Mouse (Mus musculus) forebrain, postnatal 0 days (tissue): ENCODE data around the gene Mrtfa. TPM values are rescaled to one million over a fixed set of nuclear protein-coding genes. Genes with fewer than 3 reads are reported as not detected.

Source experiments
- ATAC-seq: fragments of 200-750 bp; cut with Nextera tagmentation; 2 replicates; pipeline ENCODE4 v1.8.0; 2017; ENCODE audit warnings: mild to moderate bottlenecking, moderate library complexity
- DNase-seq: peaks from one replicate; pipeline ENCODE4 v3.0.0-alpha.2; 2015
- H3K27ac ChIP-seq: fragments of 300-500 bp; sonication (generic); 2 replicates; pipeline ENCODE4 v1.5.1; 2014; ENCODE audit warnings: low read depth, mild to moderate bottlenecking, antibody characterized with exemption, low read length, moderate library complexity, mixed read lengths
- H3K27me3 ChIP-seq: fragments of 300-500 bp; sonication (generic); 2 replicates; pipeline ENCODE4 v1.6.1; 2014; ENCODE audit warnings: mild to moderate bottlenecking, low read length, mixed read lengths; ENCODE audit not compliant: insufficient read depth
- H3K36me3 ChIP-seq: fragments of 300-500 bp; sonication (generic); 2 replicates; pipeline ENCODE4 v1.6.1; 2014; ENCODE audit warnings: mild to moderate bottlenecking, moderate library complexity; ENCODE audit not compliant: insufficient read depth
- H3K4me1 ChIP-seq: fragments of 300-500 bp; sonication (generic); 2 replicates; pipeline ENCODE4 v1.6.1; 2014; ENCODE audit warnings: antibody characterized with exemption; ENCODE audit not compliant: insufficient read depth
- H3K4me2 ChIP-seq: fragments of 300-500 bp; sonication (generic); 2 replicates; pipeline ENCODE4 v1.6.1; 2014; ENCODE audit warnings: low read depth, mild to moderate bottlenecking, moderate library complexity
- H3K4me3 ChIP-seq: fragments of 300-500 bp; sonication (generic); 2 replicates; pipeline ENCODE4 v1.5.1; 2014; ENCODE audit warnings: low read depth, low read length, mixed read lengths
- H3K9ac ChIP-seq: fragments of 300-500 bp; sonication (generic); 2 replicates; pipeline ENCODE4 v1.6.1; 2014; ENCODE audit warnings: mild to moderate bottlenecking
- H3K9me3 ChIP-seq: fragments of 300-500 bp; sonication (generic); 2 replicates; pipeline ENCODE4 v1.6.1; 2016; ENCODE audit warnings: low read length
- CTCF ChIP-seq: sonication (generic); IDR thresholded peaks from 2 replicates; pipeline ENCODE4 v1.5.1; 2016; ENCODE audit warnings: antibody characterized with exemption, control low read depth, low read depth
- WGBS: fragments of 180-500 bp; shearing (Covaris S2); extraction: QIAGEN DNeasy Blood & Tissue Kit; methylation state at CpG from one replicate; pipeline ENCODE4 v1.1.7; 2014; 5-methylcytosine and 5-hydroxymethylcytosine counted together
- polyA plus RNA-seq: library from polyadenylated mRNA; unstranded; fragments of >200 nt; fragmentation: Nextera tagmentation; extraction: Ambion mirVana; gene quantifications from 2 replicates; pipeline ENCODE4 v1.2.1, GENCODE M21; 2015
- total RNA-seq: library from RNA; depleted of rRNA; stranded (reverse); fragments of >200 nt; gene quantifications from 2 replicates; pipeline ENCODE4 v1.2.3, GENCODE M21; 2014

The Mrtfa gene
- total and polyA plus RNA-seq, 2 experiments from 2014 or later = 19.6 to 26.0 TPM

DNA sequence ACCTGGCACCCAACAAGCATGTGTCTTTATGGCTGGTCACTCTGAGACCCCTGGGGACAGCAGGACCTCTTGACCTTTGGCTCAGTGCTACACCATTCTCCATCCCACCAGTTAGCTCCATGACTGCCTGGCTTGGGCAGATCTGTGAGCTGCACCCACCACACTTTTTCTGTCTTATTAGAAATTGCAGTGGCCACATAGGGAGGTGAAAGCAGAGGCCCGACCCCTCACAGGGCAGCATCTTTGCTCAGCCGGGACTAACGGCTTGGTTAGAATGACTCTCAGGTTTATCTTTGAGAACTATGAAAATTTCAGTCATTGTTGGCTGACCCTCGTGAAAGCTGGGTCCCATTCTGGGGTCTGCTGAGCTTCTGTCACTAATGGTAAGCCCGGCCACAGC lies 163.7 kb downstream of the Mrtfa start:
- Histone ChIP-seq H3K36me3 (no peaks in the 10 kb centered on the region), H3K4me1 (0 out of 2 replicates have a peak, but pooled peaks cover 3% of the 10 kb centered on the region), H3K9ac (no peak overlapping the region), H3K27ac (no peak overlapping the region), H3K27me3 (no peaks in the 10 kb centered on the region), H3K4me3 (no peak overlapping the region), H3K4me2 (no peak overlapping the region), H3K9me3 (no peaks in the 10 kb centered on the region)
- no peak for TF ChIP-seq CTCF
- no peak for ATAC-seq
- no peak for DNase-seq
- WGBS = 84% methylated on average over 5 of the region's 5 CpGs

GRCm38 (mm10) chr15:81023842-81024241 lies 166.7 kb downstream of the Mrtfa start:
- H3K9me3 ChIP-seq = no peaks in the 10 kb centered on the region
- ATAC-seq = no peak

DNA sequence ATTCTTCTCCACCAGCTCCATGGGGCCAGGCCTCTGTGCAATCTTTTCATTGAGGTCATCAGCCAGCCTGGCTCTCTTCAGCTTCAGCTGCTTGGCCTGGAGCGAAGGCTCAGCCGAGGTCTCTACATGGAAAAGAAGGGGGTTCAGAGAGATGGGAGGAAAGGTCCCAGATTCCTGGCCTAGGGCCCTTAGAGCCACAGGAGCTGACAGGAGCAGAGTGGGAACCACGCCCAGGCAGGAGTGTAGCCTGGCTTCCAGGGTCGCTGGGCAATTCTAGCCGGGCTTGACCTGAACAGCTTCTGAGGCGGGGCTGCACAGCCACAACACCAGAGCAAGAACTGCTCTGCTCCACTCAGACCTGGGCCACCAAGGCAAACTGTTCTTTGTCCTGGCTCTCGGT lies 168.1 kb downstream of the Mrtfa start:
- Histone ChIP-seq H3K4me2 (no peak overlapping the region), H3K4me1 (0 out of 2 replicates have a peak, but pooled peaks cover 3% of the 10 kb centered on the region), H3K4me3 (no peak overlapping the region), H3K36me3 (peaks cover 31% of the 10 kb centered on the region), H3K27ac (no peak overlapping the region), H3K27me3 (no peaks in the 10 kb centered on the region), H3K9me3 (no peaks in the 10 kb centered on the region), H3K9ac (no peak overlapping the region)
- DNase-seq = no peak
- WGBS = 84% methylated on average over 7 of the region's 7 CpGs
- no peak for TF ChIP-seq CTCF
- ATAC-seq = no peak

More at GRCm38 (mm10) chr15:81023842-81024241, 166.7 kb downstream of the Mrtfa start:
- Histone ChIP-seq H3K4me2 (no peak overlapping the region), H3K4me1 (0 out of 2 replicates have a peak, but pooled peaks cover 3% of the 10 kb centered on the region), H3K36me3 (peaks cover 17% of the 10 kb centered on the region), H3K27ac (0 out of 2 replicates have a peak overlapping the region, but pooled peaks have one; percentile 9), H3K9ac (no peak overlapping the region), H3K27me3 (no peaks in the 10 kb centered on the region), H3K4me3 (no peak overlapping the region)
- 83% methylated on average over 9 of the region's 9 CpGs for WGBS
- TF ChIP-seq CTCF = no peak
- no peak for DNase-seq

DNA sequence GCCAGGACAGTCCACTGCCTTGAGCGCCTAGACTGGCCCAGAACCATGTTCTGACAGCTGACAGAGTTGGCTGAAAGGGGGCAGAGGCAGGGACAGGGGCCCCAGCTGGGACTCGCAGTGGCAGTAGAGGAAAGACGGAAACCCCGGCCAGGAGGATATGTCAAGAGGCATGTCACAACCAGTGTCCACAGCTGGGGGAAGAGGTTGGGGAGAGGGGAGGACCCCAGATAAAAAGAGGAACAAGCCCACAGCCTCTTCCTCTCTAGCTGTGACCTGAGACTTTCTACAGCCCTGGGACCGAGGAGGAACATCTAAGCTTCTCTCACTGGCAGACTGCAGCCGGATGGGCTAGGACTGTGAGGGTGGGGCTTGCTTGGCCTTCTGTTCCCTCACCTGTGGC lies 169.2 kb downstream of the Mrtfa start:
- no peak for ATAC-seq
- Histone ChIP-seq H3K9me3 (no peaks in the 10 kb centered on the region), H3K4me1 (no peaks in the 10 kb centered on the region), H3K9ac (no peak overlapping the region), H3K4me2 (no peak overlapping the region), H3K36me3 (peaks cover 42% of the 10 kb centered on the region), H3K27ac (no peak overlapping the region), H3K4me3 (no peak overlapping the region), H3K27me3 (no peaks in the 10 kb centered on the region)
- whole genome bisulfite sequencing = 86% methylated on average over 6 of the region's 6 CpGs
- TF ChIP-seq CTCF = no peak
- no peak for DNase-seq

DNA sequence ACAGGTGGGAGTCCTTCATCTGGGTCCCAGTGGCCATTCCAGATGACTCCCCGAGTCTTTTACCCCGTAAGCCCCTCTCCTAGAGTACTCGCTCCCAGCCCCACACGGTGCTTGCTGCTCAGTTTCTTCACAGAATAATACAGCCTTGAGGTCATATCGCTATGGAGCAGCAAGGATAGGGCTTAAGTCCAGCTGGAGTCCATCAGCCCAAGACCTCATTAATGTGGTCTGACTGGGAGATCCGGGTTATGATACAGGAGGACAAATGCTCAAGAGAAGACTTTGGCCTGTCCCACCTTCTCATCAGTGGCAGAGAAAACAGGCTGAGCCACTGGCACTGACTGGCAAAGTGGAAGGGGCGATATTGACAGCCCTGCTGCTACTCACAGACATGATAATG lies 173.2 kb downstream of the Mrtfa start:
- Histone ChIP-seq H3K27me3 (no peaks in the 10 kb centered on the region), H3K27ac (no peak overlapping the region), H3K9ac (no peak overlapping the region), H3K4me1 (no peaks in the 10 kb centered on the region), H3K36me3 (peaks cover 78% of the 10 kb centered on the region), H3K9me3 (no peaks in the 10 kb centered on the region), H3K4me2 (no peak overlapping the region), H3K4me3 (no peak overlapping the region)
- ATAC-seq (no peak), DNase-seq (no peak)
- TF ChIP-seq CTCF = no peak
- 95% methylated on average over 7 of the region's 7 CpGs for WGBS

- no peak for ATAC-seq
- no peak for DNase-seq
- H3K27ac ChIP-seq = no peak overlapping the region
- H3K9ac ChIP-seq = no peak overlapping the region
- no peaks in the 10 kb centered on the region for H3K27me3 ChIP-seq
- no peaks in the 10 kb centered on the region for H3K4me1 ChIP-seq
- H3K36me3 ChIP-seq = peaks cover 87% of the 10 kb centered on the region
- WGBS = 91% methylated on average over 10 of the region's 10 CpGs
- no peak for TF ChIP-seq CTCF
- H3K4me3 ChIP-seq = no peak overlapping the region
- no peaks in the 10 kb centered on the region for H3K9me3 ChIP-seq
- no peak overlapping the region for H3K4me2 ChIP-seq
Measured at GRCm38 (mm10) chr15:81016488-81016887, 174.1 kb downstream of the Mrtfa start.

- no peak for ATAC-seq
- H3K4me1 ChIP-seq = no peaks in the 10 kb centered on the region
Measured at GRCm38 (mm10) chr15:81015068-81015744, 175.4 kb downstream of the Mrtfa start.

More at GRCm38 (mm10) chr15:81015068-81015744, 175.4 kb downstream of the Mrtfa start:
- Histone ChIP-seq H3K4me3 (no peak overlapping the region), H3K9ac (no peak overlapping the region), H3K27ac (no peak overlapping the region), H3K9me3 (no peaks in the 10 kb centered on the region), H3K36me3 (peaks cover 89% of the 10 kb centered on the region), H3K27me3 (no peaks in the 10 kb centered on the region), H3K4me2 (no peak overlapping the region)
- no peak for DNase-seq
- 85% methylated on average over 5 of the region's 5 CpGs for WGBS
- TF ChIP-seq CTCF = no peak
